Mouse (Mus musculus) stomach, postnatal 0 days (tissue): ENCODE measurements around the gene Creld2. TPM values are rescaled to one million over a fixed set of nuclear protein-coding genes. Genes with fewer than 3 reads are reported as not detected.

Experiments
- ATAC-seq: fragments of 200-750 bp; cut with Nextera tagmentation; 2 replicates; pipeline ENCODE4 v1.8.0; 2017; ENCODE audit not compliant: low FRiP score, low TSS enrichment
- DNase-seq: peaks from one replicate; pipeline ENCODE4 v3.0.0-alpha.2; 2016; ENCODE audit warnings: low spot score
- H3K27ac ChIP-seq: fragments of 300-500 bp; sonication (generic); replicated peaks from 2 replicates; pipeline ENCODE4 v1.5.1; 2014; ENCODE audit warnings: mild to moderate bottlenecking, control low read depth
- H3K27me3 ChIP-seq: fragments of 300-500 bp; sonication (generic); 2 replicates; pipeline ENCODE4 v1.6.1; 2014; ENCODE audit warnings: low read length; ENCODE audit not compliant: control insufficient read depth, insufficient read depth
- H3K36me3 ChIP-seq: fragments of 300-500 bp; sonication (generic); 2 replicates; pipeline ENCODE4 v1.6.1; 2014; ENCODE audit warnings: low read length, mixed read lengths; ENCODE audit not compliant: control insufficient read depth, insufficient read depth
- H3K4me1 ChIP-seq: fragments of 300-500 bp; sonication (generic); replicated peaks from 2 replicates; pipeline ENCODE4 v1.6.1; 2014; ENCODE audit warnings: antibody characterized with exemption; ENCODE audit not compliant: control insufficient read depth, insufficient read depth
- H3K4me2 ChIP-seq: fragments of 300-500 bp; sonication (generic); replicated peaks from 2 replicates; pipeline ENCODE4 v1.6.1; 2014; ENCODE audit warnings: low read depth, mild to moderate bottlenecking, control low read depth, moderate library complexity
- H3K4me3 ChIP-seq: fragments of 300-500 bp; sonication (generic); 2 replicates; pipeline ENCODE4 v1.5.1; 2014; ENCODE audit warnings: low read depth, low read length, control low read depth
- H3K9ac ChIP-seq: fragments of 300-500 bp; sonication (generic); 2 replicates; pipeline ENCODE4 v1.6.1; 2014; ENCODE audit warnings: mild to moderate bottlenecking, low read length, control low read depth, mixed read lengths
- H3K9me3 ChIP-seq: fragments of 300-500 bp; sonication (generic); 2 replicates; pipeline ENCODE4 v1.6.1; 2016; ENCODE audit warnings: low read length; ENCODE audit not compliant: control insufficient read depth
- CTCF ChIP-seq: IDR thresholded peaks from 2 replicates; pipeline ENCODE4 v1.5.1; 2016; ENCODE audit warnings: antibody characterized with exemption, low read depth, mild to moderate bottlenecking, moderate library complexity
- EP300 ChIP-seq: optimal IDR thresholded peaks from 2 replicates; pipeline ENCODE3; 2016; ENCODE audit warnings: antibody characterized with exemption
- WGBS: fragments of 180-500 bp; shearing (Covaris S2); extraction: QIAGEN DNeasy Blood & Tissue Kit; methylation state at CpG from one replicate; pipeline ENCODE4 v1.1.7; 2014; 5-methylcytosine and 5-hydroxymethylcytosine counted together
- polyA plus RNA-seq: library from polyadenylated mRNA; unstranded; fragments of >200 nt; fragmentation: Nextera tagmentation; extraction: Ambion mirVana; gene quantifications from 2 replicates; pipeline ENCODE4 v1.2.1, GENCODE M21; 2015

Creld2 gene
- polyA plus RNA-seq, 1 experiment from 2014 or later: 93.2 TPM

DNA sequence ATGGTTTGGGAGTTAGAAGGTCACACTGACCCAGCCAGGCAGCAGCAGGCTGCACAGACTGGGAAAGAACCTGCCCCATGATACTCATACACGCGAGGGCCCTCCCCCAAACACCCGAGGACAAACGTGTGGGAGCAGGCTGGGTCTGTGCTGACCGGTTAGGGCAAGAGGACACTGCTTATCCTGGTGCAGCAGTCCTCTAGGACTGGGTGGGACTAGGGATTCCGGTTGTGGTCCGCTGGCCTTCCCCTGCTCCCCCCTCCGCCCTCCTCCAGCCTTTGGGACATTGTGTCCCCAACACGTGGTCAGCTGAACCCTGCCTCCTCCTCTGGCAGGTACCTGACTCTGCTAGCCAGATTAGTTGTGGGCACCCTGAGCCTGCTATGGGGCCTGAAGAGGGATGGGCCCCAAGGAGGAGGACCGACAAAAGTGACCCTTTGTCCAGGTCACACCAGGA, 56.2 kb downstream of the Creld2 start:
- H3K9me3 ChIP-seq: no peaks in the 10 kb centered on the region
- no peak overlapping the region for H3K4me2 ChIP-seq
- H3K4me1 ChIP-seq: no peaks in the 10 kb centered on the region
- H3K27me3 ChIP-seq: no peaks in the 10 kb centered on the region
- ATAC-seq (peak; percentile 75), DNase-seq (no peak)
- H3K27ac ChIP-seq: no peak overlapping the region
- H3K36me3 ChIP-seq: no peaks in the 10 kb centered on the region
- WGBS: 36% methylated on average over 10 of the region's 10 CpGs
- TF ChIP-seq CTCF (no peak), EP300 (no peak)
- H3K9ac ChIP-seq: no peak overlapping the region
- no peak overlapping the region for H3K4me3 ChIP-seq

Other genes starting within 250 kb of the Creld2 start
- not detected in 2 replicates for gene Zdhhc25, start 219.3 kb upstream of the Creld2 start, polyA plus RNA-seq
- 10.4 and 10.8 TPM in 2 replicates for gene Brd1, start 85.4 kb upstream of the Creld2 start, polyA plus RNA-seq
- gene Zbed4, start 68.0 kb upstream of the Creld2 start, polyA plus RNA-seq: 3.7 and 3.9 TPM in 2 replicates
- 8.2 and 9.3 TPM in 2 replicates for gene Alg12, start 328 bp upstream of the Creld2 start, polyA plus RNA-seq
- gene Pim3, start 42.5 kb downstream of the Creld2 start, polyA plus RNA-seq: 63.6 and 69.4 TPM in 2 replicates
- not detected in 2 replicates for gene Ttll8, start 134.8 kb downstream of the Creld2 start, polyA plus RNA-seq
- not detected in 2 replicates for gene Mlc1, start 159.4 kb downstream of the Creld2 start, polyA plus RNA-seq
- not detected in 2 replicates for gene Mov10l1, start 163.3 kb downstream of the Creld2 start, polyA plus RNA-seq
- gene Panx2, start 240.1 kb downstream of the Creld2 start, polyA plus RNA-seq: 0.16 and 0.79 TPM in 2 replicates